Mouse (Mus musculus): ENCODE results near the gene Mat1a. TPM values are rescaled to one million over a fixed set of nuclear protein-coding genes. Genes with fewer than 3 reads are reported as not detected.

Mat1a gene
- polyA plus RNA-seq, 2 experiments = 8.3 to 20.4 TPM

DNA sequence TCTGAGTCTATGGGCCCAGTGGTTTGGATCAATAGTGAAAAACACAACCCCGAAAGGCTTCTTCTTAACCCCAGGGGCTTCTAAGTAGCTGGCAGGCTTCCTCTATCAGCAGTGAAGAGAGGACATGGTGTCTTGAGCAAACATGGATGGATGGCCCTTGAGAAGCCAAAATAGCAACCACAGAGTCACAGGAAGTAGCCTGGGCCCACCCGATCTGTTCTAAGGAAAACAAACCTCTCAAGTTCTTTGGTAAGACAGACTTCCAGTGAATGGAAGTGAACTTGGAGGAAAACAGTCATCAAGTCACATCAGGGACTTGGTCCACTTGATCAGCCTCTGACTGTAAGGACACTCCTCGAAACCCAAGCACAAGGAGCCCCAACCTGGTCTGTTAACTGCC lies 42.1 kb downstream of the Mat1a start:
- WGBS (ENCODE audit: insufficient replicate concordance) = 37% methylated on average over 3 of the region's 3 CpGs
- peaks cover 0 to 2% of the 10 kb centered on the region in 2 experiments; a peak in 2 of 4 replicates for H3K4me1 ChIP-seq (replicated peaks; ENCODE audit: control insufficient read depth in 2 of 2, insufficient read depth in 2 of 2, low read length in 1 of 2)
- ATAC-seq (ENCODE audit: insufficient read depth) = no peak

DNA sequence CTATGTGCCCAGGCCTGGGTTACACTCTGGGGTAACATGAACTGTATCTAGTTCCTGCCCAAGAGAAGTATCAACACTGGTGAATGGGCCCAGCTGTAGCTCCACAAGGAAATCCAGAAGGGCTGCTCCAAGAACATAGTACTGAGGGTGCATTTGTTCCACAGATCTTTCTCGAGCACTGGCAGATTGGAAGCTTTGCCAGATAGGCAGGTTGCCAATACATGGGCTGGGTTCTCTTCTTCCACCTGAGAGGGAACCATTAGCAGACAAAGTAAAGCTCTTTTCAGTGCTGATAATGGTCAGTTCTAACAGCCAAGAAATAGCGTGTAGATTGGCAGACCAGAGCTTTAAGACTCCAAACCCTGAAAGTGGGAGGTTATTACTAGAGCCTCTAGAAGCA lies 42.5 kb downstream of the Mat1a start:
- Histone ChIP-seq H3K9me3 (ENCODE audit: control insufficient read depth, low read length) (no peaks in the 10 kb centered on the region), H3K27me3 (ENCODE audit: control insufficient read depth, insufficient read depth, low read length) (no peaks in the 10 kb centered on the region), H3K36me3 (replicated peaks; ENCODE audit: control insufficient read depth, insufficient read depth, low read depth) (no peaks in the 10 kb centered on the region), H3K4me1 (replicated peaks; ENCODE audit: control insufficient read depth in 2 of 2, insufficient read depth in 2 of 2, low read length in 1 of 2) (peaks cover 0 to 2% of the 10 kb centered on the region in 2 experiments; a peak in 2 of 4 replicates), H3K9ac (replicated peaks) (no peak overlapping the region), H3K27ac (no peak overlapping the region), H3K4me3 (ENCODE audit: insufficient read depth in 1 of 2, low read depth in 2 of 2, low read length in 2 of 2) (no peak overlapping the region), H3K4me2 (ENCODE audit: low read depth) (no peak overlapping the region)
- ATAC-seq (ENCODE audit: insufficient read depth) = no peak
- WGBS (ENCODE audit: insufficient replicate concordance) = 58% methylated on average over 2 of the region's 2 CpGs
- no peak for DNase-seq (ENCODE audit: low read depth in 3 of 3, low spot score in 3 of 3)
- TF ChIP-seq CTCF (IDR thresholded peaks at IDR 0.05; ENCODE audit: low read depth) (no peak), EP300 (IDR thresholded peaks at IDR 0.05; ENCODE audit: low read depth) (no peak)

More for the DNA sequence above, 42.1 kb downstream of the Mat1a start:
- no peak for DNase-seq (ENCODE audit: low read depth in 3 of 3, low spot score in 3 of 3)
- Histone ChIP-seq H3K27ac (no peak overlapping the region), H3K27me3 (ENCODE audit: control insufficient read depth, insufficient read depth, low read length) (no peaks in the 10 kb centered on the region), H3K9ac (replicated peaks) (no peak overlapping the region), H3K4me2 (ENCODE audit: low read depth) (no peak overlapping the region), H3K4me3 (ENCODE audit: insufficient read depth in 1 of 2, low read depth in 2 of 2, low read length in 2 of 2) (no peak overlapping the region), H3K36me3 (replicated peaks; ENCODE audit: control insufficient read depth, insufficient read depth, low read depth) (no peaks in the 10 kb centered on the region), H3K9me3 (ENCODE audit: control insufficient read depth, low read length) (no peaks in the 10 kb centered on the region)
- no peak for TF ChIP-seq CTCF (IDR thresholded peaks at IDR 0.05; ENCODE audit: low read depth)
- TF ChIP-seq EP300 (IDR thresholded peaks at IDR 0.05; ENCODE audit: low read depth) = no peak

- H3K36me3 ChIP-seq (replicated peaks; ENCODE audit: control insufficient read depth, insufficient read depth, low read depth) = no peaks in the 10 kb centered on the region
- peak within 1 kb of the TSS; percentile 20 to 45 for H3K4me3 ChIP-seq (ENCODE audit: insufficient read depth in 1 of 2, low read depth in 2 of 2, low read length in 2 of 2)
- DNase-seq (ENCODE audit: low read depth in 3 of 3, low spot score in 3 of 3) (peak in 2 of 3 experiments; percentile 5 to 16), ATAC-seq (ENCODE audit: insufficient read depth) (peak; percentile 63)
- no peak within 1 kb of the TSS for H3K27ac ChIP-seq
- H3K4me2 ChIP-seq (ENCODE audit: low read depth) = peak within 1 kb of the TSS; percentile 49
- H3K9ac ChIP-seq (replicated peaks) = no peak within 1 kb of the TSS
- peaks cover 0 to 2% of the 10 kb centered on the region in 2 experiments; a peak in 2 of 4 replicates for H3K4me1 ChIP-seq (replicated peaks; ENCODE audit: control insufficient read depth in 2 of 2, insufficient read depth in 2 of 2, low read length in 1 of 2)
- no peaks in the 10 kb centered on the region for H3K9me3 ChIP-seq (ENCODE audit: control insufficient read depth, low read length)
- no peaks in the 10 kb centered on the region for H3K27me3 ChIP-seq (ENCODE audit: control insufficient read depth, insufficient read depth, low read length)
- no peak for TF ChIP-seq EP300 (IDR thresholded peaks at IDR 0.05; ENCODE audit: low read depth)
- TF ChIP-seq CTCF (IDR thresholded peaks at IDR 0.05; ENCODE audit: low read depth) = no peak
- WGBS (ENCODE audit: insufficient replicate concordance) = 57% methylated on average over 7 of the region's 7 CpGs
Observed at GRCm38 (mm10) chr14:41151220-41151898, 46.5 kb downstream of the Mat1a start, which contains the start of gene Mbl1. TSS of gene Mbl1 (plus strand) at chr14:41151458.

DNA sequence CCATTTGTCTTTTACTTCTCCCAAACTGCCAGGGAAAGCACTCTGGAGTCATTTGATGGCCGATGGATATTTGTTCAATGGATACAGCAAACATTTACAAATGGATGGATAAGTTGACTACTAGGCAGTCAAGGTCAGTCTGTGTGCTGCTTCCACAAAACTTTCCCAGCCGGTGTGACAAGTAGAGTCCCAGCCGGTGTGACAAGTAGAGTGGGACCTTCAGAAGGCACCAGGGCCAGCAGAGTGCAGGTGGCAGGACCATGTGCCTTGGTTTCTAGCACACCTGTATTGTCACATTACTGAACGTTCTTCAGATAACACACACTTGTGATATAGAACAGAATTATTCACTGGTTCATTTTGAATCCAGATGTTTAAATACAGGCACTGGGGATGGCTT lies 55.2 kb downstream of the Mat1a start:
- no peak for TF ChIP-seq CTCF (IDR thresholded peaks at IDR 0.05; ENCODE audit: low read depth)
- 50% methylated on average over 4 of the region's 4 CpGs for WGBS (ENCODE audit: insufficient replicate concordance)
- Histone ChIP-seq H3K27me3 (ENCODE audit: control insufficient read depth, insufficient read depth, low read length) (no peaks in the 10 kb centered on the region), H3K27ac (no peak overlapping the region), H3K4me2 (ENCODE audit: low read depth) (no peak overlapping the region), H3K4me3 (ENCODE audit: insufficient read depth in 1 of 2, low read depth in 2 of 2, low read length in 2 of 2) (no peak overlapping the region), H3K9ac (replicated peaks) (no peak overlapping the region), H3K4me1 (replicated peaks; ENCODE audit: control insufficient read depth in 2 of 2, insufficient read depth in 2 of 2, low read length in 1 of 2) (peaks cover 0 to 10% of the 10 kb centered on the region in 2 experiments; a peak in 2 of 4 replicates), H3K36me3 (replicated peaks; ENCODE audit: control insufficient read depth, insufficient read depth, low read depth) (no peaks in the 10 kb centered on the region), H3K9me3 (ENCODE audit: control insufficient read depth, low read length) (no peaks in the 10 kb centered on the region)
- DNase-seq (ENCODE audit: low read depth in 3 of 3, low spot score in 3 of 3) (peak in 1 of 3 experiments; percentile 5), ATAC-seq (ENCODE audit: insufficient read depth) (no peak)

- WGBS (ENCODE audit: insufficient replicate concordance) = 26% methylated on average over 1 of the region's 1 CpGs
- H3K9ac ChIP-seq (replicated peaks) = no peak overlapping the region
- peaks cover 0 to 10% of the 10 kb centered on the region in 2 experiments; a peak in 2 of 4 replicates for H3K4me1 ChIP-seq (replicated peaks; ENCODE audit: control insufficient read depth in 2 of 2, insufficient read depth in 2 of 2, low read length in 1 of 2)
- TF ChIP-seq CTCF (IDR thresholded peaks at IDR 0.05; ENCODE audit: low read depth) = no peak
- TF ChIP-seq EP300 (IDR thresholded peaks at IDR 0.05; ENCODE audit: low read depth) = peak; percentile 9; the same call in 1 of the 2 replicates
- H3K27ac ChIP-seq = no peak overlapping the region
- DNase-seq (ENCODE audit: low read depth in 3 of 3, low spot score in 3 of 3) = peak; percentile 22 to 42 (median 23)
- peak; percentile 85 for ATAC-seq (ENCODE audit: insufficient read depth)
- H3K4me3 ChIP-seq (ENCODE audit: insufficient read depth in 1 of 2, low read depth in 2 of 2, low read length in 2 of 2) = no peak overlapping the region
- no peaks in the 10 kb centered on the region for H3K9me3 ChIP-seq (ENCODE audit: control insufficient read depth, low read length)
- no peak overlapping the region for H3K4me2 ChIP-seq (ENCODE audit: low read depth)
- H3K36me3 ChIP-seq (replicated peaks; ENCODE audit: control insufficient read depth, insufficient read depth, low read depth) = no peaks in the 10 kb centered on the region
- H3K27me3 ChIP-seq (ENCODE audit: control insufficient read depth, insufficient read depth, low read length) = no peaks in the 10 kb centered on the region
Observed at GRCm38 (mm10) chr14:41160743-41161142, 55.9 kb downstream of the Mat1a start.
